Mouse (Mus musculus): ENCODE results near the gene Pard3b.

Gene Pard3b

DNA sequence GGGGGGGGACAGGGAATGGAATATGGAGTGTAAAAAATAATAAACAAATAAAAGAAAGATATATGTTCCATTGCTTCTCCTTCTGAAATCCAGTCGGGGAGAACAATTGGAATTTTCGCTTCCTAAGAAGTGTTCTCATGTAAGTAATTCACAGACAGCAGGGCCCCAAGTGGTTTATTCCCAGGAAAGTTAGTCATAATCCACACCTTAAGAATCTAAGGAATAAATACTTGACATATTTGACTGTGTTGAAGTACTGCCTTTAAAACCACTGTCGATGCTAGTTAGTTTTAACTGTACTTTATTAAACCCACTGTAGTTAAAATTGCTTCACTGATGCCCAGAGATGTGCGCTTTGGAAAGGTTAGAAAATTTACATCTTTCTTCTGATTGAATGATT, 442.5 kb downstream of the Pard3b start:
- ATAC-seq (ENCODE audit: low TSS enrichment) = no peak

DNA sequence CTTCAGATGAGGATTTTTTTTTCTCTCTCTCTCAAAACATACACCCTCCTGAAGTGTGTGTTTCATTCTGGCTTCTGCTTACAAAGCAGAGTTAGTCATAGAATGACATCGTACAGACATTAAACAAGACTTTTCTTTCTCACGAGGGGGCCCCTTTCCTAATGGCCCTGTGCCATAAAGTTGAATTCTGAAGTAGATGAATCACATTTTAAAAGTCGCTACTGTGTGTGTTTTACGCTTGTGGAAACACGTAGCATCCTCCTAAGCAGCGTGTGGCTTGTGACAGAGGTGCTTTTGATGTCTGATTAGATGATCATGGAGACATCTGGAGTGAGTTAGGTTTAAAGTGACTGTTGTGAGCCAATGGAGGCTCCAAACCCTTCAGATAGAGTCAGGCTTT, 447.4 kb downstream of the Pard3b start:
- no peak for ATAC-seq (ENCODE audit: low TSS enrichment)

DNA sequence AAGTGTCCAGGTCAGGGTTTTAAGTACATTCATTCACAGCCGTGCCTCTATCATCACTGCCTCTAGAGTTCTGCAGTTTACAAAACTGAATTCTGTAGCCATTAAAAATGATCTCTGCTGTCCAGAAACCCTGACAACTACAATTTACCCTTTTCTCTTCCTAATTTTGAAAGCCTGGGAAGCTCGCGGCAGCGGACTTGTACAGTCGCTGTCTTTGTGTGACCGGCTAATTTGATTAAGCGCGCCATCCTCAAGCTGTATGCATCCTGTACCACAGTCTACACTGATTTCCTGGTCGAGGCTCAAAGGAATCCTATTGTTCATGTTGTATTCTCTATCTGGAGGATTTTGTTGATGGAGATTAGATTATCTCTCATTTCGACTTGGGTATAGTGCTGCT, 448.8 kb downstream of the Pard3b start:
- no peak for ATAC-seq (ENCODE audit: low TSS enrichment)

DNA sequence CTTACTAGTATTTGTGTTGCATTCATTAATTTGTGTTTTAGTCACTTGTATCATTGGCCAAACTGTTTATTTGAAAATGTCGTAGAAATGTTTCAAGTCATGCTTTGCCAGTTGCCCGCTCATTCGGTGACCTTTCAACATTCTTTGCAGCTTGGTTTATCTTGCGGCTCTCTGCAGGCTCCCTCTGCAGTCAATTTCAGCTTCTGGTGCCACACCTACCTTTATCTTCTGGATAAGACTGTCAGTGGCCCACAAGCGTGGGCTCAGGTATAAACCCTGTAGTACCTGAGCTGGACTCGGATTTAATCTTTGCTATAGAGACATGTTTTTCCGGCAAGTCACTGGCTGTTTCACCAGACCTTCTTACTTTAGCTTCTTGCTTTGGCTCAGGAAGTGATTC, 456.3 kb downstream of the Pard3b start:
- no peak for ATAC-seq (ENCODE audit: low TSS enrichment)

DNA sequence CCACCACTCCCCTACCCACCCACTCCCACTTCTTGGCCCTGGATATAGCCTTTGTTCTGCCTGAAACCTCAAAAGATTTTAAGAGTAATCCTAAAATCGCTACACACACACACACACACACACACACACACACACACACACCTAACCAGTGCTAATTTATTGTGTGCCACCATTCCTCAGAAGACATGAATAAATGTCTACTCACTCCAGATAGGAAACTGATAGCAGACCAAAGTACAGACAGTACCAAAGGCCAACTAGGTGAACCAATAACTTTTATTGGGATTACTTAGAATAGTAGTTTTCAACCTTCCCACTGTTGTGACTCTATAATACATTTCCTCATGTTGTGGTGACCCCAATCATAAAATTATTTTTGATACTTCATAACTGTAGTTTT, 483.8 kb downstream of the Pard3b start:
- no peak for ATAC-seq (ENCODE audit: low TSS enrichment)

DNA sequence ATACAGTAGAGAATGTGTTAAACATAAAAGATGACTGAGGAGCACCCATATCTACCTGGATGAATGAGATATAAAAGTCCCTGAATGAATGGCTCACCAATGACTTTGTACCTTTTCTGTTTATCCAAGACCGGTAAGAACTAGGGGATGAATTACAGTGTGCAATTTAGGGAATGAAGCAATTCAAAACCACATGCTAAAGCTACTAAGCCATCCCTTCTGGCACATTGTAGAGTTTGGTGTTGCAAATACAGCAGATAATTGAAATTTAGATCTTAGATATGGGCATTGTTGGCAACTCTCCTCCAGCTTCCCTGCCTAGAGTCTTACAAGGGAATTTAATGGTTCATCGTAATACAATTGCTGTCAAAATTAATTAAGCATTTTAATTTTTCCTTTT, 490.6 kb downstream of the Pard3b start:
- ATAC-seq (ENCODE audit: low TSS enrichment) = no peak

DNA sequence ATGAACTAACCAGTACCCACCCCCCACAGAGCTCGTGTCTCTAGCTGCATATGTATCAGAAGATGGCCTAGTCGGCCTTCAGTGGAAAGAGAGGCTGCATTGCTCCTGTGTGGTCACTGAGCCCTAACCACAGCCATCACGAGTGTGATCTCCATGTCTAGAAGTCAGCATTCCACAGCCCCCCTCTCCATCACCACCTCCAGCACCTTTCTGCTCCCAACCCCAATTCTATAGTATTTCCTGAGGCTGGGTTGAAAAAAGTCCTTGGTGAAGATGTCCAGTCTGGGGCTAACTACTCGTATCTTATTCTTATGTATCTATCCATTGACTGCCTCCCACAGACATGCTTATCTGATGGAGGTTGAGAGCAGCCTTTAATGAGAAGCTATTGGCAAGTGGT, 509.5 kb downstream of the Pard3b start:
- ATAC-seq (ENCODE audit: low TSS enrichment) = no peak

DNA sequence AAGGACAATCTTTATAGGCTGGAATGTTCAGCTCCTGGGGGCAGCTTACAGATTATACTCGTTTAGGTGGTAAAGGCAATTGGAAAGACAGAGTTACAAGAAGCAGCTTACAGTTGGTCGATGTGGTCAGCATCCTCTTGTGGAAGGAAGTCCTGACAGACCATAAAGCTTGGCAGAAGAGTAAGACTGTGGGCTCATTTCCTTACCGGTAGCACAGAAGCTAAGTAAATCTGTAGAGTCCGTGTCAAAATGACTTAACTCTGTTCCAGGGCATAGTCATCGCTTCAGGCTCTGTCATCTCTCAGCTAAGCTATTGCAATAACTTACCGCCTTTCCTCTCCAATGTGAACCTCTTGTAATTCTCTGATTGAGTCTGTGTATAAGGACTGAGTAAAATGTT, 510.2 kb downstream of the Pard3b start:
- no peak for ATAC-seq (ENCODE audit: low TSS enrichment)

DNA sequence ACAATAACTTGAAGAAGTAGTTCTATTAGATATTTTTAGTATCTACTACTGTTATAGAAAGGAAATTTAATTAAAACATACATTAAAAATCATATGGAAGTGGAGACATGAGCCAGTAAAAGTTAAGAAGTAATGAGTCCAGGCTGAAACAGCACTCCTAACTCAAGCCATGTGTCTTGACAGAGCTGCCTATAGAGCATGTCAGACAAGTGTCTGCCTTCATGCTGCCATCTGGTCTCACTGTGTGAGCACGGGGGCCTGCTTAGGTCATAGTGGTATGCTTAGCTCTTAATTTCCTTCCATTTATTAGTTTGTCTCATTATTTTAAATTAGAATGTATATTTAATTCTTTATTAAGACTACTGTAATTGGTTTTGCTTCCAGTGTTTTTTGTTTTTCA, 517.3 kb downstream of the Pard3b start:
- ATAC-seq (ENCODE audit: low TSS enrichment) = no peak

DNA sequence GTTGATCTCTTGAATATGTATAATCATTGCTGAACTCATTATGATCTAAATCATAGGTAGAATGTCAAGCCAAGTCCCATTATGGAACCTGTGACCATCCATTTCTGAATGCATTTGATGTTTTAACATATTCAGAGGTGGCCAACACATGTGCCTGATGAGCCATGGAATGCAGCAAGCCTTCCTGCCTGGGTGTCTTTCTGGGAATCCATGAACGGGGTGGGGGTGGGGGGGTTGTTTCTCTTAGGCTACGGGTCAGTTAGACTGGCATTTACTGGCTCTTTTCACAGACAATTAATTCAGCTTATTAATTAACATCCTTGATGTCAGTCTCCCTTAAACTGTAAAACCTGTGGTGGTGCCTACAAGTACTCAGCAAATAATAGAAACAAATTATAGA, 521.0 kb downstream of the Pard3b start:
- no peak for ATAC-seq (ENCODE audit: low TSS enrichment)

DNA sequence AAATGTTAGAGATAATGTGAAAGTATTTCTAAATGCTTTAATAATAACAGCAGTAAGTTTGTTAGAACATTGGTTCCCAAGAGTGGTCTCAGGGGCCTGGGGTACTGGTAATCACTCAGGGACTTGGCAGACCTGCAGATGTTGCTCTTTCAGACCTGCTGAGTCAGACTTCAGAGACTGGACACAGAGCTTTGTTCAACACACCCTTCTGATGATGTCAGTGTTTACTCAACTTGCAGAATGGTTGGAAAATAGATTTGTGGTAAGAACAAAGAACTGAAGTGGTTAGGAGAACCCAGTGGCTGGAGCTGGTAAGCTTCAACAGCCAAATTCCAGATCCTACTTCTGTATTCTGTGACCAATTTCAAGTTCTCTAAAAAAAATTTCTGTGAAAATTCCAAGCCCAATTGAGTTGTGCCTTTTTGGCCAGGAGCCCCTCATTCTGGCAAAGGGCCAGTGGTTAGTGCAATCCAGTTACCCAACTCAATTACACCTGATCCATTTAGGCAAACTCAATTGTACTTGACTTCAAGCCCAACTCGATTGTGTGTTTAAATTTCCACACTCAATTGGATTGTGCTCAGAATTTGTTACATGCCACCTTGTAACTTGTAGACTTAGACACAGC, 536.5 kb downstream of the Pard3b start:
- no peak for ATAC-seq (ENCODE audit: low TSS enrichment)

DNA sequence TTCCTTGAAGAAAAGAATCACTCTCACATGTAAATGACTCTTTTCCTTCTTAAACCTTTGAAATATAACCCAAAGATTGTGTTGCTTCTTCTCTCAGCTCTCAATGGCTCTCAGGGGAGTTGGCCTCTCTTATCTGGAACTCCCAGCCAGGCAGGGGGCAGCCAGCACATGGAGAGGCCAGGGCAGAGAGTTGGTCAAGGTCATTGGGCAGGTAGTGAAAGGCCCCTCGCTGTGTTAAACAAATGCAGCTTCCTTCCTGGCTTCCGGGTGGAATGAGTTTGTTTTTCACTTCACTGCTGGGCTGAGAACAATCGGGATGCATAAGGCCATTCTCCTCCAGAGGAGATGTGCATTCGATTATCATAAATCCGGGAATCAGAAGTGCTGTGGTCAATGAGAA, 543.0 kb downstream of the Pard3b start:
- no peak for ATAC-seq (ENCODE audit: low TSS enrichment)

DNA sequence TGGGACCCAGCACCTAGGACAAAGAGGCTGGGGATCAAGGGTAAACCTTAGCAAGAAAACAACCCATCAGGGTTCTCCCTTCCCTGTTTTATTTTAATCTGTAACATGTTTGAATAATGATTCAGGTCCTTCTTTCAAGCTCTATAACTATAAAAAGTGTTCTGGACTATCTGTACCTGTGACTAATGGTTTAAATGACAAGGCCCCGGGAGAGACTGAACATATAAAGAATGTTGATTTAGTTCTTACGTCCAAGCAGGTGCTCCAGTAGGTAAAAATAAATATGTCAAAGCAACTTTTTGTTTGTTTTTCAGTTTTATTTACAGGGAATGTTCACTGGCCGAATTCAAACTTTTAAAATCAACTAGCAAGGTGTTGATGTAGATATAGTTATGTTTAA, 544.0 kb downstream of the Pard3b start:
- ATAC-seq (ENCODE audit: low TSS enrichment) = no peak

DNA sequence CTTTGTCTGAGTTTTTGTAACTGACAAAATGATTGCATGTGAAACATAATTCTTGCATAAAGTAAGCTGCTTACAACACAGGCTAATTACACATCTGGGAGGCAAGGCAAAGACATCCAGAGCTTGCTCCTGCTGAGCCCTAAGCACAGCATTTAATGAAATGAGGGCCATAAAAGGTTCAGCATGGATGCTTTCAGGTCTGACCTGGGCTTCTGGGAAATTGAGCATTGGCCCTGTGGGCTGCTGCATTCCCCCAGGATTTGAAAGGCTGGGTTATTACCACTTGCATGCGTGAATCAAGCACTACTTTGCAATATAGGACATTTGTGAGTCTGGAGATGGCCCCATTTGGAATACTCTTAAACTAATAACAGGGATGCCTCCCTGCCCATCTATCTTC, 552.2 kb downstream of the Pard3b start:
- no peak for ATAC-seq (ENCODE audit: low TSS enrichment)

DNA sequence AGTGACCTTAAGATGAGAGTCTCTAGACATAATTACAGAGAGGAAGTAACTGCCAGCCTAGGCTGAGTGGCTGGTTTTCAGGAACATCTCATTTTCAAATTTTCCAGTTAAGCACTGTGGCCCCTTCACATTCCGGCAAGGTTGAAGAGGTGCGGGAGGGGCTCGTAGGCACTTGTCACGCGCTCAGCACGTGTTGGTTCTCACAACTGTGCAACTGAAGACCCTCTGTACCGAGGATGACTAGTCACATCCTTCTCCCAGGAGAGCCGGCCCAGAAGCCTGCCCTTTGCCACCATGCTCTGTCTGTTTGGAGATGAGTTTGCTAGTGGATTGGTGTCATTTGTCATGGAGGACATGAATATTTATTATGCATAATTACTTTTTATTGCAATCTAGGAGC, 558.9 kb downstream of the Pard3b start:
- ATAC-seq (ENCODE audit: low TSS enrichment) = no peak

DNA sequence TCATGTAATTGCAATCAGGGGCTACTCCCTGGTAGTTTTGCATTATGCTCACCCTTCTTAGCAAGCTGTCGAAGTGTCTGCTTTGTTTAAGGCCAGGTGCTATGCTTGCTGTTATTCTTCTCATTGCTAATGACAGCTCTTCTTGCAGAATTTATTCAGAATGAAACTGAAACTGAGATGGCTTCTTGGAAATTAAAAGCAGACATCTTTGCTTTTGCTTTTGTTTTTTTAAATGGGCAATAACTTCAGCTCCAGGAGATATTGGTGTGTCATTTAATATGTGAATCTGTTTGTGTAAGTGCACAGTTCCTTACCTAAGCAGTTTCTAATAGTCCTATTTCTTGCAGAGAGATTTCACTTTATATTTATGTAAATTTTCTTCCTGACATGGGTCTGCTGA, 562.3 kb downstream of the Pard3b start:
- no peak for ATAC-seq (ENCODE audit: low TSS enrichment)

DNA sequence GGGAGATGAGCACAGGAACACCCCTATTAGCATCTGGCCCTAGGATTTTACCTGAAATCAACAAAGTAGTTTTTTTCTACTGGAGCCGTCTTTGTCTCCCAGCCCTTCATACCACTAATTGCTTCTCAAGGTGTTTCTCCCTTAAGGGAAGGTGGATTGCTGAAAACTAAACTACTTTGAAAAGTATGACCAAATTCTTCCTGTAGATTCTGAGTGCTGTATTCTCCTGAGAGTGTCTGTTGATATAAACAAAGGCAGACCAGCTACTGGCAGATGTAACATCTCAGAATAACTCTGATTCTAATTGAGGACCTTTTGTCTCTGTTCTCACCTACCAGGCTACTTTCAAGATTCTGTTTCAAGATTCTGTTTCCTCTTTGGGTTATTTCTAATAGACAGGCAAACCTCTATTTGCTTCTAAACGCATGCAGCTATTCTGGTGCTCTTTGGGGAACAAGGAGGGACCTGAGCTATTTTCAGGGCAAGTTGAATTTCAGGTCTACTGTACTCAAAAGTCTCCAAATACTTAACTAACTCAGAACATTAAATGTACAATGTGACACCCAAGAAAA, 563.1 kb downstream of the Pard3b start:
- ATAC-seq (ENCODE audit: low TSS enrichment) = no peak

DNA sequence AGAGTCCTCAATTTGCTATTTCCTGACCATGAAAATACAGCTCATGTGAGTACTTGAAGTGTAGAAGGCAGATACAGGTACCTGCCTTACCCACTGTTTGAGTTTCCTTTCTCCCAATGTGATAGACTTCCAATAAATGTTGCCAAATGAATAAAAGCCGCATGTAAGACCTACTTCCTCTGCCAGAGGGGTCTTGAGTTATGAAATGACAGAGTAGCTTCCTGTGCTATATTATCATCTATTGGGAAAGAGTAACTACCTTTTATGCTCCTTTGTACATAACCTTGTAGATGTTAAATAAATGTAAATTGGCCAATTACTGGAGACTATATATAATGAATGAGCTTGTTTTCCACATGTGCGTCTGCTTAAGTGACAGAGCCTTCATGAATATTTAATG, 574.7 kb downstream of the Pard3b start:
- no peak for ATAC-seq (ENCODE audit: low TSS enrichment)

DNA sequence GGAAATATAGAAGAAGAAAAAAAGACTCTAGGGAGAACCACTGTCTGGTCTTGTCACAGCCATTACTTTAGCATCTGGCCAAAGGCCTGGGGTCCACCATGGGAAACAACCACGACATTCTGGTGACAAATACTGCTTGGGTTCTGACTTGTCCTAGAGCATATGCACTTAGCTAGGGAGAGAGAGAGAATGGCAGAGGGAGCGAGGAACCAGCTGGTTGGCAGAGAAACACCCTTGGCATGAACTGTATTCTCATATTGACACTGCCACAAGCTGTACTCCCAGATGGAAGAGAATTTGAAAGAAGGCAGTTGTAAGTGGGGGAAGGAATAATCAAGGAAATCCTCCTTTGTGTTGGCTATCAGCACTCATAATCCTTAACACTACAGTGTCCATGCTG, 577.2 kb downstream of the Pard3b start:
- ATAC-seq (ENCODE audit: low TSS enrichment) = peak; percentile 80; the same call in 1 of the 2 replicates

DNA sequence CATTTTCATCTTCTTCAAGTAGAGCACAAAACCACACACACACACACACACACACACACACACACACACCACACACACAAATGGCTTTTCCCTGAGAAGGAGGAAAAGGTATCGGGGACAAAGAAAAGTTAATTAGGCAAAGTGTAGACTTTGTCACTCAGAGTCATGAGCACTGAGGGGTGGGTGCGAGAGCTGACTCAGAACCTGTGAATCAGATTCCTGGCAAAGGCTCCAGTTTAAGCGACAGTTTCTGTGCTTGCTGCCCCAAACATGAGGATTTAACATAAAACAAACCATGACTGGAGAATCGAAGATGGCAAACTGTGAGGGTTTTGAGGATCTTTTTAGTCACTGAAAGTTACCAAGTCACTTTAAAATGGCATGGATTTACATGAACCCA, 577.9 kb downstream of the Pard3b start:
- ATAC-seq (ENCODE audit: low TSS enrichment) = peak; percentile 87

DNA sequence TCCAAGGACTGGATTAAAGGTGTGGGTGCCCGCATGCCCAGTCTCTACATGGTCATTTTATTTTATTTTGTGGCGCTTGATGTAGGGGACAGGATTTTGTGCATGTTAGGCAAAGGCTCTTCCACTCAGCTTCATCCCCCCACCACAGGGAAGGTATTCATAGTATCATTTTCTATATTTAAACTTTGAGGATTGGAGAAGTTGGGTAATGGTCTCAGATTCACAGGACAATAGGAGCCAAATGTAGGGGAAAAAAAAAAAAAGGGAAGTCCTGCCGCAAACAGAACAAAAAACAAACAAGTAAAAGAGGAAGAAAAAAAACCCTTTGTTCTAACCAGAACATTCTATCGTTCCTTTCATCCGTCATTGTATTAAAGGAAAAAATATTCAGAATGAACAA, 590.5 kb downstream of the Pard3b start:
- no peak for ATAC-seq (ENCODE audit: low TSS enrichment)

DNA sequence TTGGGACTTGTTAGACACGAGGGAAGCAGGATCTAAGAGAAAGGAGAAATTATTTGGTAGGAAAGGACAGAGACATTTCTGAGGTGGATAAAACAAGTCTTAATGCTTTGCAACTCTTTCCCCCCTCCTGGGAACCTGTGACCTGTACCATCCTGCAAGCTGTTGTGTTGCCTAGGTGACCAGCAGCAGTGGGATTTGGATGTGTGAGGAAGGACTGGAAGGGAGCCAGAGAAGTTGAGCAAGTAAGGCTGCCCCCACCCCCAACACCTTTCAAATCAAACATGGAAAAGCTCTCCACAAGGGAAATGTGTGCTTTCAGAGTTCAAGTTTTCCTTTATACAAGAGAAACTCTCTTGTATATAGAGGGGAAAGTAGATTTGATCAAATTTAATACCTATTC, 595.4 kb downstream of the Pard3b start:
- no peak for ATAC-seq (ENCODE audit: low TSS enrichment)

DNA sequence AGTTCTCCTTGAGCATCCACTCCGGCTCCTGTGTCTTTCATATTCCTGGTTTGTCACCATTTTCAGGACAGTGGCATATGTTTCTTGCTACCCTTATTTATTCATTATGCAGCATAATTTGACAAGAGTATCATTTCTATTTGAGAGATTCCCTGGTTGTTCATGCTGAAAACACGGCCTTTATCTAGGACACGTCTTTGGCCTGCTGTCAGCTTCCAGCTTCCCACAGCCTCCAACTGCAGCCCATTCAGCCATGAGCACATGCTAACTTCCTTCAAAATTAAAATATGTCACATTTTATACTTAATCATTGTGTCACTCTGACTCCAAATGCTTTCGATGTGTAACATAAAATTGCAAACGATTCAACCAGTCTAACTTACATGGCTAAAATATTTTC, 596.5 kb downstream of the Pard3b start:
- peak; percentile 27; the same call in 1 of the 2 replicates for ATAC-seq (ENCODE audit: low TSS enrichment)
